ENCODE assay signal across 21 mouse cellular contexts in the genomic region with DNA sequence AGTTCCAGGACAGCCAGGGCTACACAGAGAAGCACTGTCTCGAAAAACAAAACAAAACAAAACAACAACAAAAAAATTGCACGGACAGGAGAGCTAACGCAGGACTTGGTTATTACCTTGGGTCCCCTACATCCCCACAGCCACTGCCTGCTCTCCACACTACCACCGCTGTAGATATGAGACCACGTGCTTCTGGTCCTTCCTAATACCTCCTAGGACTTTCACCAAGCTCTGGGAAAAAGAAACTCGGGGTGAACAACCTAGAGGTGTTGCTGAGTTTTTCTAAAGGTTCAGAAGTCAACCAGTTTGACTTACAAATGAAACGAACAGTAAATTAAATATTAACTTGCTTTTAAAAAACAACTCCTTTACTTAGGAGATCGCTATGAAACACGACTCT. TPM values are rescaled to one million over a fixed set of nuclear protein-coding genes. Genes with fewer than 3 reads are reported as not detected.
DNase-seq lines count a peak whose midpoint lies in the region; ATAC-seq and TF ChIP-seq lines count a peak whose summit lies in the region.
"Had no signal": no experiment of that assay in that cellular context is flagged by ENCODE, and none has a peak within 500 bp of the region (broad histone marks: within the 10 kb centered on the region; RNA-seq: fewer than 3 reads in every experiment).

No protein-coding gene starts in this region.

- no peak overlapping the region for H3K27ac ChIP-seq in liver, embryonic 14.5 days
- no peak overlapping the region for H3K27ac ChIP-seq in liver, embryonic 12.5 days
- H3K27ac ChIP-seq in kidney, adult 2 months (ENCODE audit: insufficient read depth, low read depth, low read length), result peak overlapping the region; percentile 75
- no peak overlapping the region for H3K27ac ChIP-seq in stomach, embryonic 16.5 days (ENCODE audit: low read length)
- H3K27ac ChIP-seq: embryonic facial prominence, embryonic 15.5 days; forebrain, embryonic 10.5 days; hindbrain, embryonic 14.5 days; limb, embryonic 10.5 days; macrophage; midbrain, embryonic 12.5 days had no signal

- H3K9ac ChIP-seq in liver, embryonic 14.5 days (replicated peaks), result no peak overlapping the region
- H3K9ac ChIP-seq in liver, embryonic 12.5 days, result no peak overlapping the region
- no peak overlapping the region for H3K9ac ChIP-seq in stomach, embryonic 16.5 days (ENCODE audit: low read length)
- H3K9ac ChIP-seq: embryonic facial prominence, embryonic 15.5 days; hindbrain, embryonic 14.5 days; lung, embryonic 14.5 days; midbrain, embryonic 12.5 days had no signal

- no peak for TF ChIP-seq POLR2A in kidney, adult 2 months (IDR thresholded peaks at IDR 0.05; ENCODE audit: low read depth, low read length)

- no peaks in the 10 kb centered on the region for H3K9me3 ChIP-seq in liver, embryonic 14.5 days (ENCODE audit: control insufficient read depth, low read length)
- H3K9me3 ChIP-seq in liver, embryonic 12.5 days (replicated peaks), result no peaks in the 10 kb centered on the region
- no peaks in the 10 kb centered on the region for H3K9me3 ChIP-seq in stomach, embryonic 16.5 days (replicated peaks; ENCODE audit: control insufficient read depth, low read length)
- H3K9me3 ChIP-seq: embryonic facial prominence, embryonic 15.5 days; forebrain, embryonic 10.5 days; limb, embryonic 10.5 days; midbrain, embryonic 12.5 days had no signal

- ATAC-seq in liver, embryonic 14.5 days (ENCODE audit: insufficient read depth), result no peak
- ATAC-seq in liver, embryonic 12.5 days, result no peak
- no peak for ATAC-seq in stomach, embryonic 16.5 days (ENCODE audit: insufficient read depth, low FRiP score)
- no peak for ATAC-seq in cerebellum, adult (ENCODE audit: insufficient number of reproducible peaks, low FRiP score, low TSS enrichment)
- ATAC-seq: Patski had no signal

- no peak overlapping the region for H3K4me3 ChIP-seq in liver, embryonic 14.5 days (ENCODE audit: insufficient read depth in 1 of 2, low read depth in 2 of 2, low read length in 2 of 2)
- no peak overlapping the region for H3K4me3 ChIP-seq in liver, embryonic 12.5 days
- H3K4me3 ChIP-seq in kidney, adult 2 months (ENCODE audit: insufficient read depth, low read depth, low read length), result no peak overlapping the region; the same call in 1 of the 2 replicates
- H3K4me3 ChIP-seq in stomach, embryonic 16.5 days (replicated peaks; ENCODE audit: low read length), result no peak overlapping the region
- H3K4me3 ChIP-seq: embryonic facial prominence, embryonic 15.5 days; forebrain, embryonic 10.5 days; limb, embryonic 10.5 days; midbrain, embryonic 12.5 days had no signal

- peaks cover 32% of the 10 kb centered on the region for H3K27me3 ChIP-seq in liver, embryonic 14.5 days (ENCODE audit: control insufficient read depth, insufficient read depth, low read length)
- peaks cover 56% of the 10 kb centered on the region for H3K27me3 ChIP-seq in liver, embryonic 12.5 days (replicated peaks)
- H3K27me3 ChIP-seq in kidney, adult 2 months (replicated peaks; ENCODE audit: control insufficient read depth, insufficient read depth, low read length), result no peaks in the 10 kb centered on the region
- no peaks in the 10 kb centered on the region for H3K27me3 ChIP-seq in stomach, embryonic 16.5 days (ENCODE audit: control insufficient read depth, insufficient read depth, low read length)
- H3K27me3 ChIP-seq: Patski had no signal

- DNase-seq in liver, embryonic 14.5 days (ENCODE audit: low read depth in 3 of 3, low spot score in 3 of 3), result no peak
- peak; percentile 93 for DNase-seq in kidney, adult 2 months
- DNase-seq in kidney, postnatal 25 days, result peak; percentile 61 to 77
- DNase-seq in right cerebral cortex, postnatal 4 days, result no peak
- DNase-seq in lung, postnatal 10 days, result no peak
- DNase-seq: B cell, adult 2 months; cerebellum, adult 9-11 months; gastrocnemius, postnatal 25 days; heart, postnatal 14 days; lung, embryonic 14.5 days had no signal

- H3K4me2 ChIP-seq in liver, embryonic 14.5 days (ENCODE audit: low read depth), result peak overlapping the region; percentile 26; the same call in 1 of the 2 replicates
- H3K4me2 ChIP-seq in liver, embryonic 12.5 days, result no peak overlapping the region
- H3K4me2 ChIP-seq in stomach, embryonic 16.5 days (ENCODE audit: low read depth, low read length), result peak overlapping the region; percentile 88
- H3K4me2 ChIP-seq: embryonic facial prominence, embryonic 15.5 days; heart, embryonic 11.5 days; midbrain, embryonic 12.5 days had no signal

- WGBS in liver, embryonic 14.5 days (ENCODE audit: insufficient replicate concordance), result 35% methylated on average over 9 of the region's 9 CpGs
- 34% methylated on average over 9 of the region's 9 CpGs for WGBS in liver, embryonic 12.5 days (ENCODE audit: insufficient replicate concordance)
- WGBS in kidney, adult 2 months, result 34% methylated on average over 9 of the region's 9 CpGs
- 53% methylated on average over 9 of the region's 9 CpGs for WGBS in stomach, embryonic 16.5 days

- TF ChIP-seq EP300 in liver, embryonic 14.5 days (IDR thresholded peaks at IDR 0.05; ENCODE audit: low read depth), result no peak

- no peaks in the 10 kb centered on the region for H3K36me3 ChIP-seq in liver, embryonic 14.5 days (replicated peaks; ENCODE audit: control insufficient read depth, insufficient read depth, low read depth)
- H3K36me3 ChIP-seq in liver, embryonic 12.5 days, result no peaks in the 10 kb centered on the region
- no peaks in the 10 kb centered on the region for H3K36me3 ChIP-seq in kidney, adult 2 months (ENCODE audit: control insufficient read depth, insufficient read depth, low read length)
- H3K36me3 ChIP-seq in stomach, embryonic 16.5 days (ENCODE audit: control insufficient read depth, insufficient read depth, low read length), result no peaks in the 10 kb centered on the region
- H3K36me3 ChIP-seq: embryonic facial prominence, embryonic 15.5 days; forebrain, embryonic 10.5 days; limb, embryonic 10.5 days; midbrain, embryonic 12.5 days had no signal

- no peaks in the 10 kb centered on the region for H3K4me1 ChIP-seq in liver, embryonic 14.5 days (replicated peaks; ENCODE audit: control insufficient read depth in 2 of 2, insufficient read depth in 2 of 2, low read length in 1 of 2)
- 0 out of 2 replicates have a peak, but pooled peaks cover 5% of the 10 kb centered on the region for H3K4me1 ChIP-seq in liver, embryonic 12.5 days
- peaks cover 15% of the 10 kb centered on the region for H3K4me1 ChIP-seq in kidney, adult 2 months (ENCODE audit: control insufficient read depth, insufficient read depth, low read length)
- 0 out of 2 replicates have a peak, but pooled peaks cover 4% of the 10 kb centered on the region for H3K4me1 ChIP-seq in stomach, embryonic 16.5 days (ENCODE audit: control insufficient read depth, insufficient read depth, low read length)

- TF ChIP-seq CTCF in liver, embryonic 14.5 days (IDR thresholded peaks at IDR 0.05; ENCODE audit: low read depth), result no peak
- TF ChIP-seq CTCF in kidney, adult 2 months (conservative IDR thresholded peaks at IDR 0.05; ENCODE audit: insufficient read depth, insufficient read length, low read depth, low read length), result no peak

RNA-seq across cellular contexts. Expression of gene Sgms2, which starts 2.8 kb away (rescaled TPM):
- polyA plus RNA-seq in liver, embryonic 14.5 days (2012; rRNA removed), result 0.96 and 1.6 TPM in 2 replicates
- 2.1 and 3.6 TPM in 2 replicates for polyA plus RNA-seq in liver, embryonic 14.5 days (2014; fragmentation: Nextera tagmentation; extraction: Ambion mirVana)
- polyA plus RNA-seq in liver, embryonic 12.5 days (2016; fragmentation: Nextera tagmentation; extraction: Ambion mirVana), result 2.0 and 2.3 TPM in 2 replicates
- polyA plus RNA-seq in kidney, adult 2 months (2012; rRNA removed), result 27.2 and 28.5 TPM in 2 replicates
- polyA plus RNA-seq in stomach, embryonic 16.5 days (2015; fragmentation: Nextera tagmentation; extraction: Ambion mirVana), result 11.0 and 12.1 TPM in 2 replicates

Comparison
In these comparisons a context has a peak if more than half of its experiments do, and no peak if none do; other contexts are left out.
1. DNase-seq: peak in kidney, adult 2 months (single experiment) and kidney, postnatal 25 days (2 of 2); none in liver, embryonic 14.5 days (0 of 3), right cerebral cortex, postnatal 4 days (single experiment) and lung, postnatal 10 days (single experiment).